Mouse (Mus musculus): Measurements from ENCODE around the gene Gm12216. TPM values are rescaled to one million over a fixed set of nuclear protein-coding genes. Genes with fewer than 3 reads are reported as not detected.

Gene Gm12216
- total RNA-seq, 1 experiment, result 0.27 TPM

- Histone ChIP-seq H3K9me3 (ENCODE audit: control insufficient read depth, insufficient read depth, low read depth, low read length) (no peaks in the 10 kb centered on the region), H3K9ac (ENCODE audit: insufficient read depth, low read depth, low read length, poor library complexity, severe bottlenecking) (no peak overlapping the region), H3K4me3 (ENCODE audit: insufficient read depth in 1 of 2, low read depth in 1 of 2, low read length in 2 of 2, poor library complexity in 1 of 2, severe bottlenecking in 1 of 2) (no peak overlapping the region), H3K27ac (ENCODE audit: insufficient read depth, low read depth, low read length, poor library complexity, severe bottlenecking) (no peak overlapping the region), H3K4me1 (ENCODE audit: control insufficient read depth in 2 of 2, insufficient read depth in 2 of 2, low read length in 2 of 2, poor library complexity in 1 of 2) (peaks cover 0 to 9% of the 10 kb centered on the region in 2 experiments; a peak in 2 of 4 replicates), H3K36me3 (ENCODE audit: control insufficient read depth, insufficient read depth, low read length, poor library complexity, severe bottlenecking) (no peaks in the 10 kb centered on the region)
- no peak for DNase-seq (ENCODE audit: low read depth, low spot score)
- in situ Hi-C loops (cut with MboI; ENCODE audit: low sequenced_read_pairs in 2 of 2, unreplicated experiment in 2 of 2), result no loop called here
- no peak for TF ChIP-seq MAFK (IDR thresholded peaks at IDR 0.05; ENCODE audit: insufficient read depth, low read depth, low read length)
These were observed 43.7 kb upstream of the Gm12216 start for GRCm38 (mm10) chr11:53902741-53903140.

DNA sequence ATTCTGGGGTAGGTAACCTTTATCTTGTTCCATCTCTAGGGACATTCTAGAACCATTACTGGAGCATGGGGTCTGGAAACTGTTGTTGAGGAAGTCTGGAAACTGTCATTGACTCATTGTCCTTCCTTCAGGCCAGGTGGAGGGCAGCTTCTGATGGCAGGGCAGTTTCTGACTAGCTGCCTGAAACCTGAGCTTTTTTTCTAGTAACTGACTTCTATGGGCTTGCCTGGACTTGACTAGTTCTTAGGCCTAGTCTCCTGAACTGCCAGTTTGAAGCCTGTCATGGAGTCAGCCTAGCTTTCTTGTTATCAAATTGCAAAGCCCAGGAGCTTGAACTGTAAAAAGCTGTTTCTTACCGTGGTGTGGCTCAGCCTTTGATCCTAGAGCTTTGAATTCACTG is 41.9 kb upstream of the Gm12216 start:
- Histone ChIP-seq H3K4me1 (ENCODE audit: control insufficient read depth in 2 of 2, insufficient read depth in 2 of 2, low read length in 2 of 2, poor library complexity in 1 of 2) (peaks cover 0 to 9% of the 10 kb centered on the region in 2 experiments; a peak in 2 of 4 replicates), H3K9ac (ENCODE audit: insufficient read depth, low read depth, low read length, poor library complexity, severe bottlenecking) (no peak overlapping the region), H3K36me3 (ENCODE audit: control insufficient read depth, insufficient read depth, low read length, poor library complexity, severe bottlenecking) (no peaks in the 10 kb centered on the region), H3K9me3 (ENCODE audit: control insufficient read depth, insufficient read depth, low read depth, low read length) (no peaks in the 10 kb centered on the region), H3K27ac (ENCODE audit: insufficient read depth, low read depth, low read length, poor library complexity, severe bottlenecking) (no peak overlapping the region), H3K4me3 (ENCODE audit: insufficient read depth in 1 of 2, low read depth in 1 of 2, low read length in 2 of 2, poor library complexity in 1 of 2, severe bottlenecking in 1 of 2) (no peak overlapping the region)
- in situ Hi-C loops (cut with MboI; ENCODE audit: low sequenced_read_pairs in 2 of 2, unreplicated experiment in 2 of 2), result no loop called here
- DNase-seq (ENCODE audit: low read depth, low spot score), result no peak
- TF ChIP-seq MAFK (IDR thresholded peaks at IDR 0.05; ENCODE audit: insufficient read depth, low read depth, low read length) (no peak), ZNF384 (IDR thresholded peaks at IDR 0.05; ENCODE audit: low read depth, low read length) (no peak), CHD2 (IDR thresholded peaks at IDR 0.05; ENCODE audit: low read depth, low read length) (no peak), ZC3H11A (IDR thresholded peaks at IDR 0.05; ENCODE audit: borderline replicate concordance, low read depth, low read length) (no peak), HCFC1 (IDR thresholded peaks at IDR 0.05; ENCODE audit: borderline replicate concordance, insufficient read depth, low read length) (no peak)

- no peaks in the 10 kb centered on the region for H3K9me3 ChIP-seq (ENCODE audit: control insufficient read depth, insufficient read depth, low read depth, low read length)
- H3K36me3 ChIP-seq (ENCODE audit: control insufficient read depth, insufficient read depth, low read length, poor library complexity, severe bottlenecking), result no peaks in the 10 kb centered on the region
- H3K4me1 ChIP-seq (ENCODE audit: control insufficient read depth in 2 of 2, insufficient read depth in 2 of 2, low read length in 2 of 2, poor library complexity in 1 of 2), result peaks cover 0 to 9% of the 10 kb centered on the region in 2 experiments; a peak in 2 of 4 replicates
- DNase-seq (ENCODE audit: low read depth, low spot score), result no peak
- in situ Hi-C loops (cut with MboI; ENCODE audit: low sequenced_read_pairs in 2 of 2, unreplicated experiment in 2 of 2), result no loop called here
- H3K27ac ChIP-seq (ENCODE audit: insufficient read depth, low read depth, low read length, poor library complexity, severe bottlenecking), result no peak overlapping the region
- TF ChIP-seq HCFC1 (IDR thresholded peaks at IDR 0.05; ENCODE audit: borderline replicate concordance, insufficient read depth, low read length), result no peak
- TF ChIP-seq ZC3H11A (IDR thresholded peaks at IDR 0.05; ENCODE audit: borderline replicate concordance, low read depth, low read length), result no peak
- no peak for TF ChIP-seq ZNF384 (IDR thresholded peaks at IDR 0.05; ENCODE audit: low read depth, low read length)
- TF ChIP-seq MAFK (IDR thresholded peaks at IDR 0.05; ENCODE audit: insufficient read depth, low read depth, low read length), result no peak
- TF ChIP-seq CHD2 (IDR thresholded peaks at IDR 0.05; ENCODE audit: low read depth, low read length), result no peak
- H3K4me3 ChIP-seq (ENCODE audit: insufficient read depth in 1 of 2, low read depth in 1 of 2, low read length in 2 of 2, poor library complexity in 1 of 2, severe bottlenecking in 1 of 2), result no peak overlapping the region
- no peak overlapping the region for H3K9ac ChIP-seq (ENCODE audit: insufficient read depth, low read depth, low read length, poor library complexity, severe bottlenecking)
These were observed 40.9 kb upstream of the Gm12216 start for GRCm38 (mm10) chr11:53899981-53900380.

DNA sequence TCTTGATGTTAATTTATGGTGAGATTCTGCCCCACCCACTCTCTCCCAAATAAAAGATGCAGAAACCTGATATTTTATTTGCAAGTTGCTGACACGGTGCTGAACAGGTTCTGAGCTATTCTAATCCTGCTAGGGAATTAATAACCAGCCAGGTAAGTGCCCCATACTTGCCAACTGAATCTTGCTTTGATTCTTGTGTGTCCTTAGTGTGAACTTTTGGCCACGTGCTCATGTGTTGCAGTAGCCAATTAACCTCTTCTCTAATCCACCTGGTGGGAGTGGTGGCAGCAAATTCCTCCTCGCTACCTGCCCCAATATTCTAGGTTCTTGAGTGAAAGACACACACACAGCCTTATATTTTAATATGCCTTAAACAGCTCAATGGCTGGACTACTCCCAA is 39.9 kb upstream of the Gm12216 start:
- Histone ChIP-seq H3K9me3 (ENCODE audit: control insufficient read depth, insufficient read depth, low read depth, low read length) (no peaks in the 10 kb centered on the region), H3K27ac (ENCODE audit: insufficient read depth, low read depth, low read length, poor library complexity, severe bottlenecking) (no peak overlapping the region), H3K36me3 (ENCODE audit: control insufficient read depth, insufficient read depth, low read length, poor library complexity, severe bottlenecking) (no peaks in the 10 kb centered on the region), H3K4me3 (ENCODE audit: insufficient read depth in 1 of 2, low read depth in 1 of 2, low read length in 2 of 2, poor library complexity in 1 of 2, severe bottlenecking in 1 of 2) (no peak overlapping the region), H3K4me1 (ENCODE audit: control insufficient read depth in 2 of 2, insufficient read depth in 2 of 2, low read length in 2 of 2, poor library complexity in 1 of 2) (peaks cover 0 to 2% of the 10 kb centered on the region in 2 experiments; a peak in 1 of 4 replicates), H3K9ac (ENCODE audit: insufficient read depth, low read depth, low read length, poor library complexity, severe bottlenecking) (no peak overlapping the region)
- no peak for DNase-seq (ENCODE audit: low read depth, low spot score)
- no peak for TF ChIP-seq HCFC1 (IDR thresholded peaks at IDR 0.05; ENCODE audit: borderline replicate concordance, insufficient read depth, low read length)
- no peak for TF ChIP-seq MAFK (IDR thresholded peaks at IDR 0.05; ENCODE audit: insufficient read depth, low read depth, low read length)
- TF ChIP-seq ZNF384 (IDR thresholded peaks at IDR 0.05; ENCODE audit: low read depth, low read length), result no peak
- TF ChIP-seq CHD2 (IDR thresholded peaks at IDR 0.05; ENCODE audit: low read depth, low read length), result no peak
- no peak for TF ChIP-seq ZC3H11A (IDR thresholded peaks at IDR 0.05; ENCODE audit: borderline replicate concordance, low read depth, low read length)
- in situ Hi-C loops (cut with MboI; ENCODE audit: low sequenced_read_pairs in 2 of 2, unreplicated experiment in 2 of 2), result no loop called here

DNA sequence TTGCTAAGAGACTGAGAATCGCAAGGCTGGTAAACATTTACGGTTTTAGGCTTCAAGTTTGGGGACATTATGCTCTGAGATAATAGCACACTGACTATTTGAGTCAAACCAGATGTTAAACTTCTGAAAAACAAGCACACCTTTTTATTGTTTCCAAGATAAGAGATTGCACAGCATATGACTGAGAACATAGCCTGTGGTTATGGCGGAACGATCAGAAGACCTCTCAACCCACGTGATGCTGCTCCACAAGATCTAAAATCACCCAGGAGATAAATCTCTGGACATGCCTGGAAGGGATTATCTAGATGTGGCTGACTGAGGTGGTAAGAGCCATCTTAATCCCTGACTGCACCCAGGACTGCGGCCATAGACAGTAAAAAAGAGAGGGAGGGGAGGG is 37.9 kb upstream of the Gm12216 start:
- DNase-seq (ENCODE audit: low read depth, low spot score), result no peak
- H3K4me3 ChIP-seq (ENCODE audit: insufficient read depth in 1 of 2, low read depth in 1 of 2, low read length in 2 of 2, poor library complexity in 1 of 2, severe bottlenecking in 1 of 2), result no peak overlapping the region
- in situ Hi-C loops (cut with MboI; ENCODE audit: low sequenced_read_pairs in 2 of 2, unreplicated experiment in 2 of 2), result no loop called here
- no peaks in the 10 kb centered on the region for H3K36me3 ChIP-seq (ENCODE audit: control insufficient read depth, insufficient read depth, low read length, poor library complexity, severe bottlenecking)
- H3K9ac ChIP-seq (ENCODE audit: insufficient read depth, low read depth, low read length, poor library complexity, severe bottlenecking), result no peak overlapping the region
- no peak overlapping the region for H3K27ac ChIP-seq (ENCODE audit: insufficient read depth, low read depth, low read length, poor library complexity, severe bottlenecking)
- H3K9me3 ChIP-seq (ENCODE audit: control insufficient read depth, insufficient read depth, low read depth, low read length), result no peaks in the 10 kb centered on the region
- TF ChIP-seq MAFK (IDR thresholded peaks at IDR 0.05; ENCODE audit: insufficient read depth, low read depth, low read length), result no peak
- TF ChIP-seq CHD2 (IDR thresholded peaks at IDR 0.05; ENCODE audit: low read depth, low read length), result no peak
- TF ChIP-seq ZC3H11A (IDR thresholded peaks at IDR 0.05; ENCODE audit: borderline replicate concordance, low read depth, low read length), result no peak
- no peak for TF ChIP-seq HCFC1 (IDR thresholded peaks at IDR 0.05; ENCODE audit: borderline replicate concordance, insufficient read depth, low read length)
- no peak for TF ChIP-seq ZNF384 (IDR thresholded peaks at IDR 0.05; ENCODE audit: low read depth, low read length)
- H3K4me1 ChIP-seq (ENCODE audit: control insufficient read depth in 2 of 2, insufficient read depth in 2 of 2, low read length in 2 of 2, poor library complexity in 1 of 2), result peaks cover 1 to 2% of the 10 kb centered on the region in 2 experiments; a peak in 2 of 4 replicates

Data from ES-E14 (cell line).